Mouse (Mus musculus): ENCODE results near the gene L3mbtl2.

Gene L3mbtl2

GRCm38 (mm10) chr15:81708991-81709390 lies 45.3 kb downstream of the L3mbtl2 start:
- no peak for DNase-seq (ENCODE audit: low spot score in 2 of 2)

- no peak for DNase-seq (ENCODE audit: low spot score in 2 of 2)
Observed at GRCm38 (mm10) chr15:81709686-81710085, 46.0 kb downstream of the L3mbtl2 start.

- no peak for DNase-seq (ENCODE audit: low spot score in 2 of 2)
Observed at GRCm38 (mm10) chr15:81710801-81711200, 47.1 kb downstream of the L3mbtl2 start.

- no peak for DNase-seq (ENCODE audit: low spot score in 2 of 2)
Observed at GRCm38 (mm10) chr15:81713742-81714141, 50.1 kb downstream of the L3mbtl2 start.

- peak; percentile 35 to 45 for DNase-seq (ENCODE audit: low spot score in 2 of 2)
Observed at GRCm38 (mm10) chr15:81718336-81719138, 54.8 kb downstream of the L3mbtl2 start.

GRCm38 (mm10) chr15:81719139-81719531 lies 55.4 kb downstream of the L3mbtl2 start:
- no peak for DNase-seq (ENCODE audit: low spot score in 2 of 2)

GRCm38 (mm10) chr15:81722361-81722760 lies 58.7 kb downstream of the L3mbtl2 start:
- no peak for DNase-seq (ENCODE audit: low spot score in 2 of 2)

- no peak for DNase-seq (ENCODE audit: low spot score in 2 of 2)
Observed at GRCm38 (mm10) chr15:81723653-81724052, 60.0 kb downstream of the L3mbtl2 start.

GRCm38 (mm10) chr15:81725965-81726364 lies 62.3 kb downstream of the L3mbtl2 start:
- DNase-seq (ENCODE audit: low spot score in 2 of 2), result no peak

- peak in 1 of 2 experiments; percentile 54 for DNase-seq (ENCODE audit: low spot score in 2 of 2)
Observed at GRCm38 (mm10) chr15:81729241-81729791, 65.6 kb downstream of the L3mbtl2 start.

- DNase-seq (ENCODE audit: low spot score in 2 of 2), result peak; percentile 98
Observed at GRCm38 (mm10) chr15:81729792-81730635, 66.3 kb downstream of the L3mbtl2 start.

GRCm38 (mm10) chr15:81735075-81735474 lies 71.4 kb downstream of the L3mbtl2 start:
- no peak for DNase-seq (ENCODE audit: low spot score in 2 of 2)

Data from frontal cortex, postnatal 10 days (tissue).